Mouse (Mus musculus) T-cell, adult 66 days (primary cell): Measurements from ENCODE around the gene Pced1b. TPM values are rescaled to one million over a fixed set of nuclear protein-coding genes. Genes with fewer than 3 reads are reported as not detected.

Experiments used
- total RNA-seq, 2 experiments: library from RNA; stranded (reverse); gene quantifications; 3 replicates in 1 of 2; 4 replicates in 1 of 2; pipeline ENCODE4 v1.2.4; 2023

Pced1b gene
- 100 to 1,000 TPM; 219 to 234 TPM for total RNA-seq

GRCm38 (mm10) chr15:97246911-97247790 is at the start of gene Pced1b, which contains the start of gene Amigo2:
Gene Pced1b, plus strand, starts transcription at chr15:97247107.
Gene Amigo2, minus strand, starts transcription at chr15:97247287.

Other genes with a start within 250 kb of the Pced1b start
- gene Slc38a4, start 191.2 kb upstream of the Pced1b start, total RNA-seq = not detected
- 10 to 100 TPM; 17.7 to 25.0 TPM for gene Amigo2, start 180 bp downstream of the Pced1b start, total RNA-seq